Mouse (Mus musculus): ENCODE measurements around the gene Cfap161. TPM values are rescaled to one million over a fixed set of nuclear protein-coding genes. Genes with fewer than 3 reads are reported as not detected.
A peak's percentile ranks its signal among the peaks of the same experiment; 100 is the strongest.

Gene Cfap161
- polyA plus RNA-seq, 1 experiment from 2014 or later, result 0.13 TPM

DNA sequence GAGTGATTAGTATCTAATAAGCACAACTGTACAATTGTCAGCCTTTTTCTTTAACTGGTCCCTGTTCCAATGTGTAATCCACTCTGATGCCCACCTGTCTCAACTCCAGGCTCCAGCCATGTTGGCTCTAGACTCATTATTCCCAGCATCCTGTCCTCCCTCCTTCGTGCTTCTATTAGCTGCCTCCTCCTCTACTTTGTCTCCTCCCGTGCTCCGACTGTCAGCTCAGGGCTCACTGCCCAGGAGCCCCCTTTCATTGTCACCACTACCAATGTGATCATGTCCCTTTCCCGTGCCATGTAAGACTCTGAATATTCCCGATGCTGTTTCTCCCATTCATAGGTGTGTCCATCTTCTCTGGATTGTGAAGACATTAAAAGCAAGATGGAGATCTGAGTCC, 32.3 kb downstream of the Cfap161 start:
- H3K4me3 ChIP-seq (ENCODE audit: low read depth, low read length), result no peak overlapping the region
- no peak overlapping the region for H3K27ac ChIP-seq (replicated peaks)
- WGBS, result 84% methylated on average over 5 of the region's 5 CpGs
- no peaks in the 10 kb centered on the region for H3K27me3 ChIP-seq (ENCODE audit: control insufficient read depth, insufficient read depth, low read length)
- no peaks in the 10 kb centered on the region for H3K4me1 ChIP-seq (replicated peaks; ENCODE audit: control insufficient read depth, insufficient read depth)
- no peaks in the 10 kb centered on the region for H3K9me3 ChIP-seq (ENCODE audit: control insufficient read depth, low read length)
- H3K4me2 ChIP-seq (replicated peaks; ENCODE audit: low read depth), result no peak overlapping the region
- DNase-seq (ENCODE audit: low spot score) (no peak), ATAC-seq (ENCODE audit: low FRiP score, low TSS enrichment) (no peak)
- H3K9ac ChIP-seq (ENCODE audit: low read length), result no peak overlapping the region
- no peaks in the 10 kb centered on the region for H3K36me3 ChIP-seq (ENCODE audit: control insufficient read depth, insufficient read depth, low read length)
- no peak for TF ChIP-seq EP300 (optimal IDR thresholded peaks at IDR 0.05)
- TF ChIP-seq CTCF (IDR thresholded peaks at IDR 0.05; ENCODE audit: low read depth), result no peak

DNA sequence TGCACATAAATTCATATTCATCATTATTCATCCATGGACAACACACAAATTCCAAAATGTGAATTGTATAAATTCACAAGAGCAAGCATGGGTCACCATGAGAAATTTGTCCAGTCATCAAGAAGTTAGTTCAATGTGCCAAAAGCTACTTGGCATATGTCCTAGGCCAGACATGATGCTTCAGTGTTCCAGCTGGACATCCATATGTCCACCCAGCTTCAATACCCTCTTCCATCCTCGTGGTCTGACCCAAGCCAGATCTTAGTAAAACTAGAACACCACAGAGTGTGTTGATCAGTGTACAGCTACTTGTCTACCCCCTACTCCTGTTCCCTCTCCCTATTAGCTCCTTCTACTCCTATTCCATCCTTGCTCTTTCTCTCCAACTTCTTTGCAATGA, 43.6 kb downstream of the Cfap161 start:
- DNase-seq (ENCODE audit: low spot score), result no peak
- Histone ChIP-seq H3K9me3 (ENCODE audit: control insufficient read depth, low read length) (no peaks in the 10 kb centered on the region), H3K4me2 (replicated peaks; ENCODE audit: low read depth) (no peak overlapping the region), H3K27ac (replicated peaks) (no peak overlapping the region), H3K4me3 (ENCODE audit: low read depth, low read length) (no peak overlapping the region), H3K27me3 (ENCODE audit: control insufficient read depth, insufficient read depth, low read length) (no peaks in the 10 kb centered on the region), H3K36me3 (ENCODE audit: control insufficient read depth, insufficient read depth, low read length) (no peaks in the 10 kb centered on the region), H3K4me1 (replicated peaks; ENCODE audit: control insufficient read depth, insufficient read depth) (no peaks in the 10 kb centered on the region), H3K9ac (ENCODE audit: low read length) (no peak overlapping the region)
- no peak for ATAC-seq (ENCODE audit: low FRiP score, low TSS enrichment)
- WGBS, result 27% methylated on average over 1 of the region's 1 CpGs
- TF ChIP-seq CTCF (IDR thresholded peaks at IDR 0.05; ENCODE audit: low read depth), result no peak
- TF ChIP-seq EP300 (optimal IDR thresholded peaks at IDR 0.05), result no peak

DNA sequence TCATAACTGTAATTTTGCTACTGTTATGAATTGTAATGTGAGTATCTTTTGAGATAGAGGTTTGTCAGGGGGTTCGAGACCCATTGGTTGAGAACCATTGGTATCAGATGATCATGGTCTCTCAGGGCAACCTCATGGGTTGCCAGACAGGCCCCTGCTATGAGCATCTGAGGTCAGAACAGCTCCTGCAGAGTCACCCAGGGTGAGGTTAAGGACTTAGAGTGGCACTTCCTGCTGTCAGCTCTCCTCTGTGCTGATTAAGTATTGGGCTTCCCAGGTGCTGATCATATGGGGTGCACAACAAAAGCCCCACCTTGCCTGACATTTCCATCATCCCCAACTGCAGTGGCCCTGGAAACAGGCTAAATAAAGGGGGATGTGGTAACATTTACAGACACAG, 46.3 kb downstream of the Cfap161 start:
- no peaks in the 10 kb centered on the region for H3K9me3 ChIP-seq (ENCODE audit: control insufficient read depth, low read length)
- WGBS, result 86% methylated on average over 1 of the region's 1 CpGs
- H3K4me3 ChIP-seq (ENCODE audit: low read depth, low read length), result no peak overlapping the region
- H3K9ac ChIP-seq (ENCODE audit: low read length), result no peak overlapping the region
- ATAC-seq (ENCODE audit: low FRiP score, low TSS enrichment) (no peak), DNase-seq (ENCODE audit: low spot score) (no peak)
- no peak overlapping the region for H3K27ac ChIP-seq (replicated peaks)
- no peak for TF ChIP-seq CTCF (IDR thresholded peaks at IDR 0.05; ENCODE audit: low read depth)
- no peak for TF ChIP-seq EP300 (optimal IDR thresholded peaks at IDR 0.05)
- 0 out of 2 replicates have a peak, but pooled peaks cover 2% of the 10 kb centered on the region for H3K4me1 ChIP-seq (replicated peaks; ENCODE audit: control insufficient read depth, insufficient read depth)
- H3K27me3 ChIP-seq (ENCODE audit: control insufficient read depth, insufficient read depth, low read length), result no peaks in the 10 kb centered on the region
- no peaks in the 10 kb centered on the region for H3K36me3 ChIP-seq (ENCODE audit: control insufficient read depth, insufficient read depth, low read length)
- H3K4me2 ChIP-seq (replicated peaks; ENCODE audit: low read depth), result no peak overlapping the region

DNA sequence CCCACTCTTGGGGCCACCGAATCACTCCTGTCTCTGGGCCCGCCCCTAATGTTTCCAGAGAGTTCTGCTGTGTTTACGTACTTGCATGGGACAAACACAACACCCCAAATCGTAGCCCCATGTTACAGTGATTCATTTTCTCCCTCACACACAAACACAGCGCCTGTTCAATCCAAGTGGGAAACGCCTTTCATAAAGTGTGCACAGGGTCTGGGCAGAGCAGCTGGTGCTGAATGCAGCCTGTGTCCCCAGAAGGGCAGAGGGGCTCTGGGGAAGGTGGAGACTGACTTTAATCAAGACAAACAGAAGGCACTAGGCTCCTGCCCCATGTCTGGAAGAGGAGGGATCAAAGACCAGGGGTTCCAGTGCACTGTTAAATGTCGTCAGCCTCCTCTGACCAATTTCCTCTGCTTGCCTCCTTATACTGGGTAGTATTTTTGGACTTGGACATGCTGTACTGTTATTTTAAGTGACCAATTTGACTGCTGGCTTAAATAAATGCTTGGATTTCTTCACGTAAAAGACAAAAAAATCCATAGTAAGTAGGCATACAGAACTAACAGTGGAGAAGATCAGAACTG, 48.5 kb downstream of the Cfap161 start:
- TF ChIP-seq EP300 (optimal IDR thresholded peaks at IDR 0.05) (no peak), CTCF (IDR thresholded peaks at IDR 0.05; ENCODE audit: low read depth) (no peak)
- H3K27ac ChIP-seq (replicated peaks), result peak overlapping the region; percentile 78
- H3K9me3 ChIP-seq (ENCODE audit: control insufficient read depth, low read length), result no peaks in the 10 kb centered on the region
- DNase-seq (ENCODE audit: low spot score), result no peak
- ATAC-seq (ENCODE audit: low FRiP score, low TSS enrichment), result 0 out of 2 replicates have a peak, but pooled peaks have one; percentile 33
- peak overlapping the region; percentile 25; the same call in 1 of the 2 replicates for H3K4me3 ChIP-seq (ENCODE audit: low read depth, low read length)
- 0 out of 2 replicates have a peak, but pooled peaks cover 2% of the 10 kb centered on the region for H3K4me1 ChIP-seq (replicated peaks; ENCODE audit: control insufficient read depth, insufficient read depth)
- H3K4me2 ChIP-seq (replicated peaks; ENCODE audit: low read depth), result peak overlapping the region; percentile 42
- no peaks in the 10 kb centered on the region for H3K27me3 ChIP-seq (ENCODE audit: control insufficient read depth, insufficient read depth, low read length)
- 24% methylated on average over 8 of the region's 8 CpGs for WGBS
- no peaks in the 10 kb centered on the region for H3K36me3 ChIP-seq (ENCODE audit: control insufficient read depth, insufficient read depth, low read length)
- H3K9ac ChIP-seq (ENCODE audit: low read length), result peak overlapping the region; percentile 28; the same call in 1 of the 2 replicates

DNA sequence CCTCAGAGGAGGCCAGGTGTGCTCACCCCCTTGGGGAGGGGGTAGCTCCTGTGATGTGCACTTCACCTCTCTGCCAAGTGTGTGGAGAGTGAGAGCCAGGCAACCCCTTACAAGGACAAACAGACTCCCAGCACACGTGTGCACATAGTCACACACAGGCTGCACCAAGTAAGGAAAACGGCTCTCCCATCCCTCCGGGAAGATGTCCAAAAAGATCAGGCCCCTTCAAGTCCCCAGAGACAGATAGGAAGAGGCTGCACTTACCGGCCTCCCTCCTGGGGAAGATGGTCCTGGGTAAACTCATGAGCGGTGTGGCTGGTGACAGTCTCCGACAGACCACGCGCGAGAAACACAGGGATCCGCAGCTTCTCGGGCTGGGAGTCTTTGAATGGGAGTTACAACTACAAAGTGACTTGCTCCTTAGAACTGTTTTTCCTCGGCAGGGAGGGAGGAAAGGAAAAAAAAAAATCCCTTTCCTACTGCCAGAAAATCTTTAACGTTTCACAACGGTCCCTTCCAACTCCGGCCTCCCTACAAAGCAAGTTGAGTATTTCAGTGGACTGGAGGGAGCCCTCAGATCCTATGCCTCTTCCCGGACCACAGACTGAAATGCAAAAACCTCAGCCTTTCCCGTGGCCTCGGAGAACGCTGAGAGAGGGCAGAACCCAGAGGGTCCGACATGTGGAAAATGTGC, 49.1 kb downstream of the Cfap161 start, which contains the start of gene Il16:
TSS of gene Il16 (minus strand) at position 314 of the 694 bp plus-strand sequence.
- 21% methylated on average over 20 of the region's 20 CpGs for WGBS
- ATAC-seq (ENCODE audit: low FRiP score, low TSS enrichment), result peak; percentile 76
- peak within 1 kb of the TSS; percentile 28 for H3K9ac ChIP-seq (ENCODE audit: low read length)
- H3K4me3 ChIP-seq (ENCODE audit: low read depth, low read length), result peak within 1 kb of the TSS; percentile 25
- H3K36me3 ChIP-seq (ENCODE audit: control insufficient read depth, insufficient read depth, low read length), result no peaks in the 10 kb centered on the region
- no peaks in the 10 kb centered on the region for H3K9me3 ChIP-seq (ENCODE audit: control insufficient read depth, low read length)
- H3K4me2 ChIP-seq (replicated peaks; ENCODE audit: low read depth), result peak within 1 kb of the TSS; percentile 42
- 0 out of 2 replicates have a peak, but pooled peaks cover 2% of the 10 kb centered on the region for H3K4me1 ChIP-seq (replicated peaks; ENCODE audit: control insufficient read depth, insufficient read depth)
- no peak for DNase-seq (ENCODE audit: low spot score)
- H3K27ac ChIP-seq (replicated peaks), result peak within 1 kb of the TSS; percentile 78
- TF ChIP-seq EP300 (optimal IDR thresholded peaks at IDR 0.05) (no peak), CTCF (IDR thresholded peaks at IDR 0.05; ENCODE audit: low read depth) (no peak)
- no peaks in the 10 kb centered on the region for H3K27me3 ChIP-seq (ENCODE audit: control insufficient read depth, insufficient read depth, low read length)

DNA sequence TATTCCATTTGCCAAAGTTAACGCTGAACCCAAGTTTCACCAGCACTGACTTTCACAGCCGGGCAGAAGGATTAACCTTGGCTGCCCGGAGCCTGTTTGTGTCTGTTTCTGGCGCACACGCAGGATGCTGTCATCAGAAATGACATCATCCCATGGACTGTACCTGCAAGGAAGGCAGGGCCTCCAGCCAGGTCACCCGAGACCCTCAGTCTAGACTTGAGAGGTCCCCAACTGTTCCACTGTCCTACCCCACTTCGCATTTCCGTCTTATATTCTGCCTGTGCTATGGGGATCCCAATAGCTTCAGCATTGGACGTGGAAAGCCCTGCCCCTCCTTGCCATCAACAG, 49.6 kb downstream of the Cfap161 start:
- no peaks in the 10 kb centered on the region for H3K36me3 ChIP-seq (ENCODE audit: control insufficient read depth, insufficient read depth, low read length)
- TF ChIP-seq EP300 (optimal IDR thresholded peaks at IDR 0.05), result no peak
- TF ChIP-seq CTCF (IDR thresholded peaks at IDR 0.05; ENCODE audit: low read depth), result no peak
- H3K9ac ChIP-seq (ENCODE audit: low read length), result peak overlapping the region; percentile 23; the same call in 1 of the 2 replicates
- ATAC-seq (ENCODE audit: low FRiP score, low TSS enrichment) (no peak), DNase-seq (ENCODE audit: low spot score) (no peak)
- WGBS, result 52% methylated on average over 9 of the region's 9 CpGs
- H3K4me1 ChIP-seq (replicated peaks; ENCODE audit: control insufficient read depth, insufficient read depth), result 0 out of 2 replicates have a peak, but pooled peaks cover 2% of the 10 kb centered on the region
- H3K27me3 ChIP-seq (ENCODE audit: control insufficient read depth, insufficient read depth, low read length), result no peaks in the 10 kb centered on the region
- peak overlapping the region; percentile 78 for H3K27ac ChIP-seq (replicated peaks)
- no peaks in the 10 kb centered on the region for H3K9me3 ChIP-seq (ENCODE audit: control insufficient read depth, low read length)
- peak overlapping the region; percentile 42 for H3K4me2 ChIP-seq (replicated peaks; ENCODE audit: low read depth)
- peak overlapping the region; percentile 25 for H3K4me3 ChIP-seq (ENCODE audit: low read depth, low read length)
